Mouse (Mus musculus): ENCODE results near the gene Gm26620. TPM values are rescaled to one million over a fixed set of nuclear protein-coding genes. Genes with fewer than 3 reads are reported as not detected.

Gm26620 gene
- polyA plus RNA-seq, 1 experiment from 2014 or later = 0.31 TPM

GRCm38 (mm10) chr1:170919308-170919707, 34.4 kb downstream of the Gm26620 start:
- H3K4me2 ChIP-seq = no peak overlapping the region
- DNase-seq (ENCODE audit: low spot score, missing footprints) (peak; percentile 70), ATAC-seq (ENCODE audit: low FRiP score) (no peak)
- H3K9me3 ChIP-seq (ENCODE audit: control insufficient read depth, low read length) = no peaks in the 10 kb centered on the region
- H3K27ac ChIP-seq (ENCODE audit: low read depth, low read length) = no peak overlapping the region
- no peaks in the 10 kb centered on the region for H3K4me1 ChIP-seq (ENCODE audit: control insufficient read depth, insufficient read depth, low read length)
- H3K9ac ChIP-seq (ENCODE audit: low read length) = no peak overlapping the region
- no peaks in the 10 kb centered on the region for H3K27me3 ChIP-seq (ENCODE audit: control insufficient read depth, insufficient read depth, low read length)
- no peak overlapping the region for H3K4me3 ChIP-seq (ENCODE audit: low read depth, low read length)
- 91% methylated on average over 8 of the region's 8 CpGs for WGBS
- no peaks in the 10 kb centered on the region for H3K36me3 ChIP-seq (ENCODE audit: control insufficient read depth, insufficient read depth, low read length)

GRCm38 (mm10) chr1:170924485-170924884, 39.6 kb downstream of the Gm26620 start:
- no peak overlapping the region for H3K4me3 ChIP-seq (ENCODE audit: low read depth, low read length)
- H3K36me3 ChIP-seq (ENCODE audit: control insufficient read depth, insufficient read depth, low read length) = no peaks in the 10 kb centered on the region
- no peaks in the 10 kb centered on the region for H3K9me3 ChIP-seq (ENCODE audit: control insufficient read depth, low read length)
- 86% methylated on average over 6 of the region's 6 CpGs for WGBS
- DNase-seq (ENCODE audit: low spot score, missing footprints) (no peak), ATAC-seq (ENCODE audit: low FRiP score) (no peak)
- no peak overlapping the region for H3K4me2 ChIP-seq
- no peak overlapping the region for H3K27ac ChIP-seq (ENCODE audit: low read depth, low read length)
- no peaks in the 10 kb centered on the region for H3K4me1 ChIP-seq (ENCODE audit: control insufficient read depth, insufficient read depth, low read length)
- H3K9ac ChIP-seq (ENCODE audit: low read length) = no peak overlapping the region
- no peaks in the 10 kb centered on the region for H3K27me3 ChIP-seq (ENCODE audit: control insufficient read depth, insufficient read depth, low read length)

- no peak overlapping the region for H3K4me2 ChIP-seq
- H3K4me3 ChIP-seq (ENCODE audit: low read depth, low read length) = no peak overlapping the region
- H3K9me3 ChIP-seq (ENCODE audit: control insufficient read depth, low read length) = no peaks in the 10 kb centered on the region
- H3K36me3 ChIP-seq (ENCODE audit: control insufficient read depth, insufficient read depth, low read length) = no peaks in the 10 kb centered on the region
- DNase-seq (ENCODE audit: low spot score, missing footprints) = no peak
- no peaks in the 10 kb centered on the region for H3K4me1 ChIP-seq (ENCODE audit: control insufficient read depth, insufficient read depth, low read length)
- WGBS = 66% methylated on average over 6 of the region's 6 CpGs
- ATAC-seq (ENCODE audit: low FRiP score) = no peak
- H3K27ac ChIP-seq (ENCODE audit: low read depth, low read length) = no peak overlapping the region
- no peaks in the 10 kb centered on the region for H3K27me3 ChIP-seq (ENCODE audit: control insufficient read depth, insufficient read depth, low read length)
- H3K9ac ChIP-seq (ENCODE audit: low read length) = no peak overlapping the region
Observed at GRCm38 (mm10) chr1:170926941-170927340, 42.1 kb downstream of the Gm26620 start.

- DNase-seq (ENCODE audit: low spot score, missing footprints) = no peak
- H3K4me2 ChIP-seq = no peak within 1 kb of the TSS
- H3K27ac ChIP-seq (ENCODE audit: low read depth, low read length) = no peak within 1 kb of the TSS
- no peaks in the 10 kb centered on the region for H3K27me3 ChIP-seq (ENCODE audit: control insufficient read depth, insufficient read depth, low read length)
- H3K9ac ChIP-seq (ENCODE audit: low read length) = no peak within 1 kb of the TSS
- no peak within 1 kb of the TSS for H3K4me3 ChIP-seq (ENCODE audit: low read depth, low read length)
- 80% methylated on average over 3 of the region's 3 CpGs for WGBS
- no peaks in the 10 kb centered on the region for H3K4me1 ChIP-seq (ENCODE audit: control insufficient read depth, insufficient read depth, low read length)
- no peak for ATAC-seq (ENCODE audit: low FRiP score)
- H3K9me3 ChIP-seq (ENCODE audit: control insufficient read depth, low read length) = no peaks in the 10 kb centered on the region
- no peaks in the 10 kb centered on the region for H3K36me3 ChIP-seq (ENCODE audit: control insufficient read depth, insufficient read depth, low read length)
Observed at GRCm38 (mm10) chr1:170927378-170927777, 42.5 kb downstream of the Gm26620 start, which contains the start of gene Fcrla. Gene Fcrla, minus strand, starts transcription at chr1:170927583.

GRCm38 (mm10) chr1:170928467-170928866, 43.6 kb downstream of the Gm26620 start:
- no peaks in the 10 kb centered on the region for H3K27me3 ChIP-seq (ENCODE audit: control insufficient read depth, insufficient read depth, low read length)
- no peaks in the 10 kb centered on the region for H3K9me3 ChIP-seq (ENCODE audit: control insufficient read depth, low read length)
- H3K9ac ChIP-seq (ENCODE audit: low read length) = no peak overlapping the region
- 88% methylated on average over 2 of the region's 2 CpGs for WGBS
- H3K4me2 ChIP-seq = no peak overlapping the region
- no peak overlapping the region for H3K27ac ChIP-seq (ENCODE audit: low read depth, low read length)
- no peak overlapping the region for H3K4me3 ChIP-seq (ENCODE audit: low read depth, low read length)
- ATAC-seq (ENCODE audit: low FRiP score) = no peak
- no peaks in the 10 kb centered on the region for H3K4me1 ChIP-seq (ENCODE audit: control insufficient read depth, insufficient read depth, low read length)
- H3K36me3 ChIP-seq (ENCODE audit: control insufficient read depth, insufficient read depth, low read length) = no peaks in the 10 kb centered on the region
- no peak for DNase-seq (ENCODE audit: low spot score, missing footprints)

GRCm38 (mm10) chr1:170929245-170929644, 44.4 kb downstream of the Gm26620 start:
- H3K27ac ChIP-seq (ENCODE audit: low read depth, low read length) = no peak overlapping the region
- no peak overlapping the region for H3K9ac ChIP-seq (ENCODE audit: low read length)
- no peaks in the 10 kb centered on the region for H3K36me3 ChIP-seq (ENCODE audit: control insufficient read depth, insufficient read depth, low read length)
- H3K4me2 ChIP-seq = no peak overlapping the region
- ATAC-seq (ENCODE audit: low FRiP score) (no peak), DNase-seq (ENCODE audit: low spot score, missing footprints) (peak; percentile 64)
- no peaks in the 10 kb centered on the region for H3K27me3 ChIP-seq (ENCODE audit: control insufficient read depth, insufficient read depth, low read length)
- no peaks in the 10 kb centered on the region for H3K4me1 ChIP-seq (ENCODE audit: control insufficient read depth, insufficient read depth, low read length)
- no peak overlapping the region for H3K4me3 ChIP-seq (ENCODE audit: low read depth, low read length)
- 81% methylated on average over 4 of the region's 4 CpGs for WGBS
- H3K9me3 ChIP-seq (ENCODE audit: control insufficient read depth, low read length) = no peaks in the 10 kb centered on the region

GRCm38 (mm10) chr1:170932043-170932442, 47.2 kb downstream of the Gm26620 start:
- H3K36me3 ChIP-seq (ENCODE audit: control insufficient read depth, insufficient read depth, low read length) = no peaks in the 10 kb centered on the region
- DNase-seq (ENCODE audit: low spot score, missing footprints) = no peak
- ATAC-seq (ENCODE audit: low FRiP score) = no peak
- WGBS = 86% methylated on average over 3 of the region's 3 CpGs
- no peaks in the 10 kb centered on the region for H3K4me1 ChIP-seq (ENCODE audit: control insufficient read depth, insufficient read depth, low read length)
- H3K27me3 ChIP-seq (ENCODE audit: control insufficient read depth, insufficient read depth, low read length) = no peaks in the 10 kb centered on the region
- H3K9me3 ChIP-seq (ENCODE audit: control insufficient read depth, low read length) = no peaks in the 10 kb centered on the region
- no peak overlapping the region for H3K27ac ChIP-seq (ENCODE audit: low read depth, low read length)
- no peak overlapping the region for H3K4me3 ChIP-seq (ENCODE audit: low read depth, low read length)
- H3K4me2 ChIP-seq = no peak overlapping the region
- H3K9ac ChIP-seq (ENCODE audit: low read length) = no peak overlapping the region

- 73% methylated on average over 6 of the region's 6 CpGs for WGBS
- DNase-seq (ENCODE audit: low spot score, missing footprints) (no peak), ATAC-seq (ENCODE audit: low FRiP score) (no peak)
- Histone ChIP-seq H3K4me2 (no peak overlapping the region), H3K9ac (ENCODE audit: low read length) (no peak overlapping the region), H3K4me3 (ENCODE audit: low read depth, low read length) (no peak overlapping the region), H3K27ac (ENCODE audit: low read depth, low read length) (no peak overlapping the region), H3K27me3 (ENCODE audit: control insufficient read depth, insufficient read depth, low read length) (no peaks in the 10 kb centered on the region), H3K4me1 (ENCODE audit: control insufficient read depth, insufficient read depth, low read length) (no peaks in the 10 kb centered on the region), H3K9me3 (ENCODE audit: control insufficient read depth, low read length) (no peaks in the 10 kb centered on the region), H3K36me3 (ENCODE audit: control insufficient read depth, insufficient read depth, low read length) (no peaks in the 10 kb centered on the region)
Observed at GRCm38 (mm10) chr1:170933386-170933920, 48.6 kb downstream of the Gm26620 start.

GRCm38 (mm10) chr1:170933940-170934339, 49.1 kb downstream of the Gm26620 start:
- H3K4me2 ChIP-seq = no peak overlapping the region
- H3K4me3 ChIP-seq (ENCODE audit: low read depth, low read length) = no peak overlapping the region
- no peaks in the 10 kb centered on the region for H3K27me3 ChIP-seq (ENCODE audit: control insufficient read depth, insufficient read depth, low read length)
- no peaks in the 10 kb centered on the region for H3K36me3 ChIP-seq (ENCODE audit: control insufficient read depth, insufficient read depth, low read length)
- no peaks in the 10 kb centered on the region for H3K4me1 ChIP-seq (ENCODE audit: control insufficient read depth, insufficient read depth, low read length)
- no peak for ATAC-seq (ENCODE audit: low FRiP score)
- H3K9me3 ChIP-seq (ENCODE audit: control insufficient read depth, low read length) = no peaks in the 10 kb centered on the region
- DNase-seq (ENCODE audit: low spot score, missing footprints) = no peak
- WGBS = 83% methylated on average over 1 of the region's 1 CpGs
- H3K9ac ChIP-seq (ENCODE audit: low read length) = no peak overlapping the region
- H3K27ac ChIP-seq (ENCODE audit: low read depth, low read length) = no peak overlapping the region

Data from midbrain, embryonic 11.5 days (tissue).